Mouse (Mus musculus): Measurements from ENCODE around the gene Camk1g. TPM values are rescaled to one million over a fixed set of nuclear protein-coding genes. Genes with fewer than 3 reads are reported as not detected.
A peak's percentile ranks its signal among the peaks of the same experiment; 100 is the strongest.

Camk1g gene
- polyA plus RNA-seq, 1 experiment from 2014 or later, result 0.59 TPM

DNA sequence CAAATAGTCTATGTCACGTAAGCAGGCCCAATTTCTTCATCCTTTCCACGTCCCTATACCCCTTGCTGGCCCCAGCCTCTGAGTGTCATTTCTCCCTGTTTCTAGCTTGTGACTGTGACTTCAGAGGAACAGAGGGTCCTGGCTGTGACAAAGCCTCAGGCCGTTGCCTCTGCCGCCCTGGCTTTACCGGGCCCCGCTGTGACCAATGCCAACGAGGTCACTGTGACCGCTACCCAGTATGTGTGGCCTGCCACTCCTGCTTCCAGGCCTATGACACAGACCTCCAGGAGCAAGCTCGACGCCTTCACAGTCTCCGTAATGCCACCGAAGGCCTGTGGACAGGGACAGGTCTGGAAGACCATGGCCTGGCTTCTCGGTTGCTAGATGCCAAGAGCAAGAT lies 38.1 kb downstream of the Camk1g start:
- Histone ChIP-seq H3K4me3 (replicated peaks) (no peak overlapping the region), H3K27ac (no peak overlapping the region), H3K36me3 (no peaks in the 10 kb centered on the region), H3K4me1 (replicated peaks) (0 out of 2 replicates have a peak, but pooled peaks cover 4% of the 10 kb centered on the region), H3K4me2 (no peak overlapping the region), H3K27me3 (no peaks in the 10 kb centered on the region), H3K9ac (no peak overlapping the region), H3K9me3 (replicated peaks) (no peaks in the 10 kb centered on the region)
- DNase-seq, result no peak
- no peak for ATAC-seq (ENCODE audit: low read depth)
- WGBS (ENCODE audit: insufficient replicate concordance), result 77% methylated on average over 13 of the region's 13 CpGs

GRCm38 (mm10) chr1:193330626-193331025 lies 39.5 kb downstream of the Camk1g start:
- H3K27me3 ChIP-seq, result no peaks in the 10 kb centered on the region
- 0 out of 2 replicates have a peak, but pooled peaks cover 8% of the 10 kb centered on the region for H3K4me1 ChIP-seq (replicated peaks)
- no peaks in the 10 kb centered on the region for H3K9me3 ChIP-seq (replicated peaks)
- no peak overlapping the region for H3K27ac ChIP-seq
- DNase-seq, result no peak
- H3K36me3 ChIP-seq, result no peaks in the 10 kb centered on the region
- 59% methylated on average over 7 of the region's 7 CpGs for WGBS (ENCODE audit: insufficient replicate concordance)
- H3K4me3 ChIP-seq (replicated peaks), result no peak overlapping the region
- H3K4me2 ChIP-seq, result no peak overlapping the region
- no peak for ATAC-seq (ENCODE audit: low read depth)
- H3K9ac ChIP-seq, result no peak overlapping the region

DNA sequence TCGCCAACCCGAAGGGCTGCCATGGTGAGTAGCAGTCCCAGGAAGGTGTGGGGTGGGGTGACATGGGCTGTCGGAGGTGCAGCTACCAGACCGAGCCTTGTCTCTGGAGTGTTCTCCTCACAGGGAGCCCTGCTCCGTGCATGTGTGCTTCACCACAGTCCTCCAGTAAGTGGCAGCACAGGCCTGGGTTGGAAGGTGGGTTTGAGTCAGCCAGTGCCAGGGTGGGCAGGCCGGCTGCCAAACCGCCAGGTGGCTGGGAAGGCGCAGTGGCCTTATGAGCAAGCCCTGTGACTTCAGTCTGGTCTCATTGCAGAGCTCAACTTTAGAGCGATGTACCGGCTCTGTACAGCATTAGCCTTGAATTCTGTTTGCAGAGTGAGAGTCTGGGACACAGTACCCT lies 39.9 kb downstream of the Camk1g start:
- H3K4me3 ChIP-seq (replicated peaks), result no peak overlapping the region
- no peaks in the 10 kb centered on the region for H3K9me3 ChIP-seq (replicated peaks)
- H3K4me1 ChIP-seq (replicated peaks), result 0 out of 2 replicates have a peak, but pooled peaks cover 8% of the 10 kb centered on the region
- H3K4me2 ChIP-seq, result no peak overlapping the region
- ATAC-seq (ENCODE audit: low read depth), result no peak
- no peaks in the 10 kb centered on the region for H3K27me3 ChIP-seq
- H3K27ac ChIP-seq, result no peak overlapping the region
- WGBS (ENCODE audit: insufficient replicate concordance), result 47% methylated on average over 10 of the region's 10 CpGs
- no peaks in the 10 kb centered on the region for H3K36me3 ChIP-seq
- DNase-seq, result no peak
- no peak overlapping the region for H3K9ac ChIP-seq

- no peak overlapping the region for H3K27ac ChIP-seq
- no peaks in the 10 kb centered on the region for H3K36me3 ChIP-seq
- ATAC-seq (ENCODE audit: low read depth), result no peak
- no peaks in the 10 kb centered on the region for H3K9me3 ChIP-seq (replicated peaks)
- no peaks in the 10 kb centered on the region for H3K27me3 ChIP-seq
- H3K4me2 ChIP-seq, result no peak overlapping the region
- H3K4me1 ChIP-seq (replicated peaks), result 0 out of 2 replicates have a peak, but pooled peaks cover 8% of the 10 kb centered on the region
- no peak overlapping the region for H3K4me3 ChIP-seq (replicated peaks)
- no peak overlapping the region for H3K9ac ChIP-seq
- 60% methylated on average over 9 of the region's 9 CpGs for WGBS (ENCODE audit: insufficient replicate concordance)
- no peak for DNase-seq
Measured at GRCm38 (mm10) chr1:193329557-193329956, 40.5 kb downstream of the Camk1g start.

GRCm38 (mm10) chr1:193327686-193328085 lies 42.4 kb downstream of the Camk1g start:
- 53% methylated on average over 5 of the region's 5 CpGs for WGBS (ENCODE audit: insufficient replicate concordance)

GRCm38 (mm10) chr1:193327216-193327615 lies 42.9 kb downstream of the Camk1g start:
- H3K4me1 ChIP-seq (replicated peaks), result 0 out of 2 replicates have a peak, but pooled peaks cover 8% of the 10 kb centered on the region
- ATAC-seq (ENCODE audit: low read depth) (no peak), DNase-seq (no peak)
- no peak overlapping the region for H3K4me2 ChIP-seq
- no peaks in the 10 kb centered on the region for H3K27me3 ChIP-seq
- H3K27ac ChIP-seq, result no peak overlapping the region
- no peak overlapping the region for H3K9ac ChIP-seq
- WGBS (ENCODE audit: insufficient replicate concordance), result 63% methylated on average over 1 of the region's 1 CpGs
- H3K4me3 ChIP-seq (replicated peaks), result no peak overlapping the region
- no peaks in the 10 kb centered on the region for H3K9me3 ChIP-seq (replicated peaks)
- H3K36me3 ChIP-seq, result no peaks in the 10 kb centered on the region

More at GRCm38 (mm10) chr1:193327686-193328085, 42.4 kb downstream of the Camk1g start:
- Histone ChIP-seq H3K36me3 (no peaks in the 10 kb centered on the region), H3K27me3 (no peaks in the 10 kb centered on the region), H3K9me3 (replicated peaks) (no peaks in the 10 kb centered on the region), H3K27ac (no peak overlapping the region), H3K4me1 (replicated peaks) (0 out of 2 replicates have a peak, but pooled peaks cover 8% of the 10 kb centered on the region), H3K4me3 (replicated peaks) (no peak overlapping the region), H3K9ac (no peak overlapping the region), H3K4me2 (no peak overlapping the region)
- no peak for ATAC-seq (ENCODE audit: low read depth)
- DNase-seq, result no peak

DNA sequence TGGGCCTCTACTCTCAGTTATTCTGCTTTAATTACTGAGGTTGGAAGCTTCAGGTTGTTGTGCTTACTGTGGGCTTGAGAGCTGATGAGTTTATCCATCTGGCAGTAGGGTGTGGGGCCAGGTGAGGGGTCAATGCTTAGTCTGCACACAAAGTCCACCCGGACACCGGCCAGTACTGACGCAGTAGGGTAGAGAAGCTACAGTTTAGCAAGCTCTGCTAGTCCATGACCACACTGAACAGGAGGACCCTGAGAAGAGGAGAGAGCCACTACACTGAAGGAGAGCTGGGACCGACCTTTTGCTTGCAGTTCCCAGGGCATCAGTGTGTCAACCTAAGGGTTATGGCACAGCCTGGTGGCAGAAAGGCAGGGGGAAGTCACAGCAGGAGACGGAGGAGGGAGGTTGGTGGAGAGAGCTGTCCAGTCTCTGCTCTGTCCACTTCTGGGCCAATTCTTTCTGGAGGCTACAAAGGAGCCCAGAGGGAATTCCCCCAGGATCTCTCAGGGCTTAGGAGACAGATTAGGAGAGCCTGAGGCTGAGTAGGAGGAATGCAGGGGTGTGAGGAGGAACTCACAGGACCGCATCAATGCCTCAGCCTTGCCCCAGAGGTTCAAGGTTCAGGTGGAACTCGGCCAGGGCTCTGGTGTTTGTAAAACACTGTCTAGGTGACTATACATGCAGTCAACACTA lies 43.5 kb downstream of the Camk1g start:
- Histone ChIP-seq H3K9ac (no peak overlapping the region), H3K27ac (peak overlapping the region; percentile 47; the same call in 1 of the 2 replicates), H3K4me3 (replicated peaks) (no peak overlapping the region), H3K4me2 (no peak overlapping the region), H3K27me3 (no peaks in the 10 kb centered on the region), H3K9me3 (replicated peaks) (no peaks in the 10 kb centered on the region), H3K4me1 (replicated peaks) (0 out of 2 replicates have a peak, but pooled peaks cover 8% of the 10 kb centered on the region), H3K36me3 (no peaks in the 10 kb centered on the region)
- WGBS (ENCODE audit: insufficient replicate concordance), result 52% methylated on average over 7 of the region's 7 CpGs
- DNase-seq (no peak), ATAC-seq (ENCODE audit: low read depth) (peak; percentile 74)

GRCm38 (mm10) chr1:193325891-193326290 lies 44.2 kb downstream of the Camk1g start:
- H3K27ac ChIP-seq, result no peak overlapping the region
- H3K9ac ChIP-seq, result no peak overlapping the region
- 0 out of 2 replicates have a peak, but pooled peaks cover 8% of the 10 kb centered on the region for H3K4me1 ChIP-seq (replicated peaks)
- no peaks in the 10 kb centered on the region for H3K27me3 ChIP-seq
- no peak for ATAC-seq (ENCODE audit: low read depth)
- 78% methylated on average over 6 of the region's 6 CpGs for WGBS (ENCODE audit: insufficient replicate concordance)
- no peak for DNase-seq
- H3K9me3 ChIP-seq (replicated peaks), result no peaks in the 10 kb centered on the region
- H3K36me3 ChIP-seq, result no peaks in the 10 kb centered on the region
- H3K4me2 ChIP-seq, result no peak overlapping the region
- H3K4me3 ChIP-seq (replicated peaks), result no peak overlapping the region

DNA sequence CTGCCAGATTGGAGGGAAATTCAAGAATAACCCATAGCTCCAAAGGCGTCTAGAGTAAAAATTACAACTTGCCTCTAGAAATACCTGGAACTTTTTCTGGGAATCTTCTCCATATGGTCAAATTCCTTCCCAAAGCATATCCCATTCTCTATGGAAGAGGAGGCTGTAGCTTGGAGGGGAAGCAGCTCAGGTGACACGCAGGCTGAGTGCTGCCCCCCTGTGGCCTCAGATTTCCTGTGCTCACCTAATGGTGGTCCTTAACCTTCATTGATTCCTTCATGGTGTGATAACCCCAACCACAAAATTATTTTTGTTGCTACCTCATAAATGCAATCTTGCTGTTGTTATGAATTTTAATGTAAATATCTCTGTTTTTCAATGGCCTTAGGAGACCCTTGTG lies 45.9 kb downstream of the Camk1g start:
- WGBS (ENCODE audit: insufficient replicate concordance), result 33% methylated on average over 2 of the region's 2 CpGs
- Histone ChIP-seq H3K9ac (no peak overlapping the region), H3K4me2 (no peak overlapping the region), H3K27ac (no peak overlapping the region), H3K27me3 (no peaks in the 10 kb centered on the region), H3K36me3 (no peaks in the 10 kb centered on the region), H3K9me3 (replicated peaks) (no peaks in the 10 kb centered on the region), H3K4me3 (replicated peaks) (no peak overlapping the region), H3K4me1 (replicated peaks) (0 out of 2 replicates have a peak, but pooled peaks cover 8% of the 10 kb centered on the region)
- ATAC-seq (ENCODE audit: low read depth), result no peak
- DNase-seq, result no peak

DNA sequence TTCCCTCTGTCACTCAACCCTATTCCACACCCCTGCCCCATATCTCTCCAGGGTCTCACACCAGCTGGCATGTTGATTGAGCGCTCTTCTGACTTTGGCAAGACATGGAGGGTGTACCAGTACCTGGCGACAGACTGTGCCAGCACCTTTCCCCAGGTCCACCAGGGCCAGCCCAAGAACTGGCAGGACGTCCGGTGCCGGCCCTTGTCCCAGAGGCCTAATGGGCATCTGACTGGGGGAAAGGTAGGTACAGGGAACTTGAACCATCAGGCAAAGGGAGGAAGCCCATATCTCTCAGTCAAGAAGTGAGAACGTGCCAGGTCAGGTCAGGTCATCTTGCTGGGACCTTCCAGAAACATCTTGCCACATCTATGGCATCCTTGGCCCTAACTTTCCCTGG lies 46.4 kb downstream of the Camk1g start:
- Histone ChIP-seq H3K27ac (no peak overlapping the region), H3K9me3 (replicated peaks) (no peaks in the 10 kb centered on the region), H3K4me2 (no peak overlapping the region), H3K4me1 (replicated peaks) (0 out of 2 replicates have a peak, but pooled peaks cover 8% of the 10 kb centered on the region), H3K4me3 (replicated peaks) (no peak overlapping the region), H3K36me3 (no peaks in the 10 kb centered on the region), H3K9ac (no peak overlapping the region), H3K27me3 (no peaks in the 10 kb centered on the region)
- DNase-seq (no peak), ATAC-seq (ENCODE audit: low read depth) (no peak)
- WGBS (ENCODE audit: insufficient replicate concordance), result 85% methylated on average over 6 of the region's 6 CpGs

DNA sequence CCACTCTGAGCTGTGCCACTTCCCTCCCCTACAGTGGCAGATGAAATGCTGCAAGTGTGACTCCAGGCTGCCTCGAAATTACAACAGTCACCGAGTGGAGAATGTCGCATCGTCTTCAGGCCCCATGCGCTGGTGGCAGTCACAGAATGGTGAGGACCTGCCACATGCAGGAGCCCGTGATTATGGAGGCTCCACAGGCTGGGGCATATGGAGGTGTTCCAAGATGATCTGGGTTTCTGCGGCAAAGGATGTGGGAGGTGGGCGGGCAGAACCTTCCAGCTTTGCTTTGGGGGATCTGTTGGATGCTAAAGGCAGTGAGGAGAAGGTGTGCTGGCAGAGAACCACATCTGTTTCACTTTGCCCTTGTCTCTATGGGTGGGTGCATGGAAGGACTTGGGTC lies 49.7 kb downstream of the Camk1g start:
- DNase-seq, result no peak
- WGBS (ENCODE audit: insufficient replicate concordance), result 72% methylated on average over 8 of the region's 8 CpGs
- H3K4me2 ChIP-seq, result no peak overlapping the region
- no peak overlapping the region for H3K27ac ChIP-seq
- H3K4me1 ChIP-seq (replicated peaks), result no peaks in the 10 kb centered on the region; the same call in 1 of the 2 replicates
- no peak overlapping the region for H3K4me3 ChIP-seq (replicated peaks)
- no peak for ATAC-seq (ENCODE audit: low read depth)
- H3K27me3 ChIP-seq, result no peaks in the 10 kb centered on the region
- no peaks in the 10 kb centered on the region for H3K9me3 ChIP-seq (replicated peaks)
- no peaks in the 10 kb centered on the region for H3K36me3 ChIP-seq
- no peak overlapping the region for H3K9ac ChIP-seq

GRCm38 (mm10) chr1:193319721-193320120 lies 50.4 kb downstream of the Camk1g start:
- H3K9ac ChIP-seq, result no peak overlapping the region
- H3K4me1 ChIP-seq (replicated peaks), result no peaks in the 10 kb centered on the region; the same call in 1 of the 2 replicates
- H3K4me3 ChIP-seq (replicated peaks), result no peak overlapping the region
- DNase-seq (no peak), ATAC-seq (ENCODE audit: low read depth) (no peak)
- H3K4me2 ChIP-seq, result no peak overlapping the region
- no peaks in the 10 kb centered on the region for H3K9me3 ChIP-seq (replicated peaks)
- no peak overlapping the region for H3K27ac ChIP-seq
- H3K36me3 ChIP-seq, result no peaks in the 10 kb centered on the region
- no peaks in the 10 kb centered on the region for H3K27me3 ChIP-seq
- WGBS (ENCODE audit: insufficient replicate concordance), result 41% methylated on average over 3 of the region's 3 CpGs

All from liver, embryonic 13.5 days (tissue).